Mouse (Mus musculus): ENCODE results near the gene Gm2663.
A peak's percentile ranks its signal among the peaks of the same experiment; 100 is the strongest.

- peak; percentile 55 for TF ChIP-seq CTCF (IDR thresholded peaks at IDR 0.05; ENCODE audit: low read depth)
- TF ChIP-seq EP300 (optimal IDR thresholded peaks at IDR 0.05): no peak
Measured at GRCm38 (mm10) chr6:41046553-41046952, 47.3 kb upstream of the Gm2663 start.
